Mouse (Mus musculus): ENCODE measurements around the gene Prr5.

GRCm38 (mm10) chr15:84621722-84622428 lies 47.5 kb upstream of the Prr5 start:
- TF ChIP-seq EP300 (IDR thresholded peaks at IDR 0.05; ENCODE audit: low read depth) (no peak), CTCF (IDR thresholded peaks at IDR 0.05; ENCODE audit: low read depth) (no peak)
